Mouse (Mus musculus) bone marrow, adult 2 months (tissue): ENCODE measurements around the gene Yif1b. TPM values are rescaled to one million over a fixed set of nuclear protein-coding genes. Genes with fewer than 3 reads are reported as not detected.

Source experiments
- H3K27ac ChIP-seq: fragments of 200-500 bp; 2 replicates; pipeline ENCODE4 v1.5.1; 2012; ENCODE audit warnings: low read depth, mild to moderate bottlenecking, control low read depth, inconsistent platforms, low read length; ENCODE audit not compliant: control insufficient read depth, poor library complexity, insufficient read depth
- H3K4me1 ChIP-seq: fragments of 200-500 bp; 2 replicates; pipeline ENCODE4 v1.6.1; 2011; ENCODE audit warnings: low read length; ENCODE audit not compliant: control insufficient read depth, insufficient read depth
- H3K4me3 ChIP-seq: fragments of 200-500 bp; replicated peaks from 2 replicates; pipeline ENCODE3; 2011; ENCODE audit warnings: mild to moderate bottlenecking, low read depth, low read length, control low read depth; ENCODE audit not compliant: control insufficient read depth
- CTCF ChIP-seq: fragments of 200-500 bp; IDR thresholded peaks from 2 replicates; pipeline ENCODE4 v1.5.1; 2011; ENCODE audit warnings: low read length, control low read depth; ENCODE audit not compliant: control insufficient read depth, insufficient read depth
- POLR2A ChIP-seq: fragments of 200-500 bp; IDR thresholded peaks from 2 replicates; pipeline ENCODE4 v1.6.1; 2011; ENCODE audit warnings: low read depth, mild to moderate bottlenecking, control low read depth, low read length, borderline replicate concordance; ENCODE audit not compliant: control insufficient read depth
- whole genome bisulfite sequencing: fragments of 180-500 bp; shearing (Covaris S2); methylation state at CpG from one replicate; pipeline ENCODE4 v1.1.7; 2018; 5-methylcytosine and 5-hydroxymethylcytosine counted together
- polyA plus RNA-seq: library from polyadenylated mRNA; stranded (reverse); fragments of >200 nt; gene quantifications from 2 replicates; pipeline ENCODE4 v1.2.4, GENCODE M21; 2011; ENCODE audit warnings: low replicate concordance; ENCODE audit not compliant: missing spikeins, insufficient read depth, insufficient read length

Gene Yif1b
- polyA plus RNA-seq, 1 experiment, result 10.7 TPM

DNA sequence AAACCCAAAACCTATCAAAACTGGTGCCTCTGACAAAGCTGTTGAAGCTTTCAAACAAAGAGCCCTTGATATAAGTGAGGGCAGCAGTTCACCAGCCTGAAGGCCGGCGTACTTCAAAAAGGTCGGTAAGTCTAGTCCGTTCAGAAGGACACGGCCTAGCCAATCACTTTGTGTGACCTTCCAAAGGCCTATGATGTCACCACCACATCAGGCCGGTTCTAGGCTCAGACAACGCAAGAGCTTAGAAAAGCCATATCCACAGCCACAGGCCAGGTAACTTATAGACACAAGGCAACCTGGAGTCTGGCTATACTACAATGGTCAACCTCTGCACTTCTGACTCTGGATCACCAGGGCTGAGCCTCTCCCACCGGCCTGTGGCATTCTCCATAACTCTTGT lies 41.8 kb downstream of the Yif1b start:
- no peak overlapping the region for H3K27ac ChIP-seq
- TF ChIP-seq CTCF (no peak), POLR2A (no peak)
- H3K4me3 ChIP-seq, result no peak overlapping the region
- no peaks in the 10 kb centered on the region; the same call in 1 of the 2 replicates for H3K4me1 ChIP-seq
- 85% methylated on average over 8 of the region's 8 CpGs for WGBS

DNA sequence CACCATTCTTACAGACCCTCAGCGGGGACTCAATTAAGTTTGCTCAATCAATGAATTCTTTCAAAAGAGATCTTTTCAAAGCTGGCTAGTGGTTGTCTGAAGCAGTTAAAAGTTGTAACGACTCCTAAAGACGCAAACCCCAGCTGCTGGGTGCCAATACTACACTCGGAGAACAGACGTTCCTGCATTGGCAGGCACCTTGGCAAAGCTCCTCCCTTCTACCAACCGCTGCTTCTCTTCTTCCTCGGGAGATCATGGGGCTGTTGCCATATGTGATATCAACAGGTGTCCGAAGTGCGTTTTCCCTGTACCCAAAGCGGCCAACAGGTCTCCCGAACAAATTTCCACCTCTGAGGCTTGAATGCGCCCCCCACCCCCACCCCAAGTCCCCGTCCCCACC lies 42.7 kb downstream of the Yif1b start:
- no peaks in the 10 kb centered on the region; the same call in 1 of the 2 replicates for H3K4me1 ChIP-seq
- peak overlapping the region; percentile 75 for H3K4me3 ChIP-seq
- H3K27ac ChIP-seq, result no peak overlapping the region
- WGBS, result 6% methylated on average over 13 of the region's 13 CpGs
- no peak for TF ChIP-seq CTCF
- TF ChIP-seq POLR2A, result no peak

DNA sequence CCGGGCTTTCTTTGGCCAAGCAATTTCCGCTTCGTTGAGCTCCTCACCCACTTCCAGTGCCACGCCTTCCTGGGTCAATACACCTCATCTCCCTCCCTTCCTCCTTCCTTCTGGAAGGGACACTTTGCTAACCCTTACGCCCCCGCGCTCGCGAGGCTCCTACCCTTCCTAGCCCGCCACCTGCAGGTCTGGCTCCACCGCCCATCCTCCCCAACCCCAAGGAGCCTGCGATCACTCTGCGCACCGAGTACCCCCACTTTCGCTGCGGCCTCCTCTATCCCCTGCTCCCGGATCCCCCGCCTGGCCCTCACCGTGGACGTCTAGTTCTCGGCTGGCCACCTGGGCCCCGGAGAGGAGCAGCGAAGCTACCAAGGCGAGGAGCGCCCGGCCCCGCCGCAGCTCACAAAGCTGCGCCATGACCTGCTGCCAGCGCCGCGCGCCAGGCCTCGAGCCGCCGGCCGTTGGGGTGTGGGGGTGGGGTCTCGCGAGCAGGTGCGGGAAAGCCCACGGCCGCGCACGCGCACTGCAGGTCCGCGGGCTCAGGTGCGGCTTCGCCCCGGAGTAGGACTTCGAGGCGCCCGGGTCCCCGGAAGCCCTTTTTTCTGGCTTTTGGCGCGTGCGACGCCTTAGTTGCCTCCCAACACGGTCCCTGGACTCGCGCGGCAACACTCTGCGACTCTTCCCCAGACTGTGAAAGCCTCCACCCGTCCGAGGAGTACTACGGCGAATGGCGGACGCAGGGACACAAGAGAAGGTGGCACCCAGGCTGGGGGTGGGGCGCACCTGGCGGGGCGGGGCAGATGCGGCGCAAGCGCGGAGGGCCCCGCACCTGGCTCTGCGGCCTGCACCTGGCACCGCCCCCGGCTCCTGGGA lies 43.3 kb downstream of the Yif1b start, which contains the start of gene Spint2:
Gene Spint2, minus strand, starts transcription at position 712 of the 873 bp plus-strand sequence.
- peak within 1 kb of the TSS; percentile 5 for H3K27ac ChIP-seq
- under 1% methylated on average over 80 of the region's 80 CpGs for WGBS
- TF ChIP-seq CTCF (no peak), POLR2A (no peak)
- peak within 1 kb of the TSS; percentile 75 for H3K4me3 ChIP-seq
- H3K4me1 ChIP-seq, result no peaks in the 10 kb centered on the region; the same call in 1 of the 2 replicates

DNA sequence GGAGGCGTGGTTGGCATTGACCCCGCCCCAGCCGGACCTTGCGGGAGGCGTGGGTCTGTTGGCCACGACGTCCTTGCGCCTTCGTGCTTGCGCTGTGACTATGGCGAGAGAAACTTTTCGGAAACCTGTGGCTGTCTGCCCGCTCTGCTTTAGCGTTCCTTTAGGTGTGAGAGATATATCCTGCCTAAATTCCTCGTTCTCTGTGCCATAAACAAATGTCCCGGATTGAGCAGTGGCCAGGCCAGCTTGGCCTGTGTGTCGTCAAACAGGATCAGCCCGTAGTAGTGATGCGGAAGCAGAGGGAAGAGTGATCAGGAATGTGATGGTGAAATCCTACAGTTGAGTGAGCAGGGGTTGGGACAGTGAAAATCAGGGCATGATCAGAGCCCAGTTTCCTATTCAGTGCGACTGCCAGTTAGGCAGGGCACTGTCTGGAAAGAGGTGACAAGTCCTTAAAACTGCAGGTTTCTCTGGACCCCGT lies 44.0 kb downstream of the Yif1b start:
- TF ChIP-seq CTCF (no peak), POLR2A (no peak)
- 11% methylated on average over 21 of the region's 21 CpGs for WGBS
- no peak overlapping the region for H3K27ac ChIP-seq
- H3K4me3 ChIP-seq, result peak overlapping the region; percentile 23
- H3K4me1 ChIP-seq, result no peaks in the 10 kb centered on the region; the same call in 1 of the 2 replicates

DNA sequence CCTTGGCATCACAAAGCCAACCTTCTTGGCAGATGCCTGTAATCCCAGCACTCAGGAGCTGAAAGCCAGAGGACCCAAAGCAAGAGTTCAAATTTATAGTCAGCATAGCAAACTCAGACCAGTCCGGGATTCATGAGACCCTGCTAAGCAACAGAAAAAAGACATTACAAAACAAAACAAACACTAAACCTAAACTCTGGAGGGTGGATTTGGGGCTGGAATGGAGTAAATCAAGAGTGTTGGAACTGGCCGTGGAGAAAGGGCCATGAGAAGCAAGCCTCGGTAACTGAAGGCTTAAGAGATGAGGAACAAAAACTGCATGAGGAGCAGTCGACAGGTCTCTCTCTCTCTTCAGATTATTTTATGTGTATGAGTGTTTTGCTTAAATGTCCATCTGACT lies 45.7 kb downstream of the Yif1b start:
- TF ChIP-seq POLR2A (no peak), CTCF (no peak)
- Histone ChIP-seq H3K4me3 (no peak overlapping the region), H3K27ac (no peak overlapping the region), H3K4me1 (no peaks in the 10 kb centered on the region; the same call in 1 of the 2 replicates)
- 76% methylated on average over 4 of the region's 4 CpGs for WGBS

DNA sequence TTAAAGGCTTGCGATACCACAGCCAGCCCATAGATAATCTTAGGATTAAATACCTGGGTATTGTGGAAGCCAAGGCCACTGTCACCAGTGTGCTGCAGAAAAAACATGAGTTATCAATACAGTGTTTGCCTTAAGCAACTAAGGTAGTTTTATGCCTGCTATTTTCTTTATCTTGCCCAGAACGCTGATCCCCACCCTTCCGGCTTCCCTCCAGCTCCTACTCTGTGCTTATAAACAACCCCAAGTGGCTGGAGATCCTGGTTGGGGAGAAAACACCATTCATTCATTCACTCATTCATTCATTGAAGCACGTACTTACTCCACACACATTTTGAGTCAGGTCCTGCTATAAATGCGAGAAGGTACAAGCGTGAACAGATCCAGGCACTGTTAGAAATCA lies 46.4 kb downstream of the Yif1b start:
- Histone ChIP-seq H3K27ac (no peak overlapping the region), H3K4me3 (no peak overlapping the region), H3K4me1 (no peaks in the 10 kb centered on the region; the same call in 1 of the 2 replicates)
- 82% methylated on average over 6 of the region's 6 CpGs for WGBS
- TF ChIP-seq POLR2A (no peak), CTCF (no peak)

DNA sequence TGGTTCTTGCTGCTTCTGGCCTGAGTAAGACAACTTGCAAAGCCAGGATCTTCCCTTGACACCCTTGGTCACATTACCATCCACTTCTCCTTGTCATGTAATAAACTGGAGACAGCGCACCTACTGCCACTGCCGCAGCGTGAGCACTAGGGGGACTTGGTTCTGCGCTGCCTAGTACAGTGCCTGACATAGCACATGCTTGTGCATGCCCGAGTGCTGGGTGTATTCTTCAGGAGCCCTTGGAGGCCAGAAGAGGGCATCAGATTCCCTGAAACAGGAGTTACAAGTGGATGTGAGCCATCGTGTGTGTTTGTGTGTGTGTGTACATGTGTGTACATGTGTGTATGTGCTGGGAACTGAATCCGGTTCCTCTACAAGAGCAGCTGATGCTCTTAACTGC lies 49.4 kb downstream of the Yif1b start:
- H3K27ac ChIP-seq, result no peak overlapping the region
- WGBS, result 77% methylated on average over 7 of the region's 7 CpGs
- no peaks in the 10 kb centered on the region for H3K4me1 ChIP-seq
- TF ChIP-seq CTCF (no peak), POLR2A (no peak)
- no peak overlapping the region for H3K4me3 ChIP-seq

DNA sequence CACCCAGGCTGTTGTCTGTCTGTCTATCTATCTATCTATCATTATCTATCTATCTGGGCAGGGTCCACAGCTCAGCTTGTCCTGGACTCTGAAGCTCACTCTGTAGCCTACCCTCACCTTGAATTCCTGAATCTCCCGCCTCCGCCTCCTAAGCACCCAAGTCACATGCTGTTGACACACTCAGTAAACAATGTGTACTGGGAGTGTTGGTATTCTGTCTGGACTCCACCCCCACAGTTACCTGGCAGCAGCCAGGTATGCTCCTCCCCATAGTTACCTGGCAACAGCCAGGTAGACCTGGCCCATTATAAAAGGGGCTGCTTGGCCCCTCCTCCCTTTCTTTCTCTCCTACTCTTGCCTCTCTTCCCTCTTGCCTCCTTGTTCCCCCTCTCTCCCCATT lies 50.0 kb downstream of the Yif1b start:
- WGBS, result 91% methylated on average over 2 of the region's 2 CpGs
- Histone ChIP-seq H3K4me1 (no peaks in the 10 kb centered on the region), H3K27ac (no peak overlapping the region)

More for the DNA sequence above, 50.0 kb downstream of the Yif1b start:
- no peak overlapping the region for H3K4me3 ChIP-seq
- TF ChIP-seq CTCF (no peak), POLR2A (no peak)
